Mouse (Mus musculus) limb, embryonic 12.5 days (tissue): ENCODE results near the gene Cplx2. TPM values are rescaled to one million over a fixed set of nuclear protein-coding genes. Genes with fewer than 3 reads are reported as not detected.
A peak's percentile ranks its signal among the peaks of the same experiment; 100 is the strongest.

Source experiments
- ATAC-seq: fragments of 200-750 bp; cut with Nextera tagmentation; 2 replicates; pipeline ENCODE4 v1.8.0; 2017; ENCODE audit warnings: low read depth, moderate TSS enrichment; ENCODE audit not compliant: insufficient number of reproducible peaks, insufficient read depth, low FRiP score, low TSS enrichment
- H3K27ac ChIP-seq: fragments of 300-500 bp; sonication (generic); 2 replicates; pipeline ENCODE4 v1.5.1; 2016; ENCODE audit warnings: mild to moderate bottlenecking, moderate library complexity
- H3K27me3 ChIP-seq: fragments of 300-500 bp; sonication (generic); 2 replicates; pipeline ENCODE4 v1.6.1; 2016; ENCODE audit warnings: mild to moderate bottlenecking, moderate library complexity
- H3K36me3 ChIP-seq: fragments of 300-500 bp; sonication (generic); 2 replicates; pipeline ENCODE4 v1.6.1; 2016; ENCODE audit warnings: mild to moderate bottlenecking, moderate library complexity
- H3K4me1 ChIP-seq: fragments of 300-500 bp; sonication (generic); replicated peaks from 2 replicates; pipeline ENCODE4 v1.6.1; 2016
- H3K4me2 ChIP-seq: fragments of 300-500 bp; sonication (generic); 2 replicates; pipeline ENCODE4 v1.6.1; 2016; ENCODE audit warnings: mild to moderate bottlenecking, moderate library complexity
- H3K4me3 ChIP-seq: fragments of 300-500 bp; sonication (generic); replicated peaks from 2 replicates; pipeline ENCODE4 v1.5.1; 2016; ENCODE audit warnings: mild to moderate bottlenecking
- H3K9ac ChIP-seq: fragments of 300-500 bp; sonication (generic); replicated peaks from 2 replicates; pipeline ENCODE4 v1.6.1; 2016; ENCODE audit warnings: mild to moderate bottlenecking, moderate library complexity
- H3K9me3 ChIP-seq: fragments of 300-500 bp; sonication (generic); 2 replicates; pipeline ENCODE4 v1.6.1; 2016; ENCODE audit warnings: mild to moderate bottlenecking, moderate library complexity
- WGBS: fragments of 180-500 bp; shearing (Covaris S2); methylation state at CpG from one replicate; pipeline ENCODE4 v1.1.7; 2016; 5-methylcytosine and 5-hydroxymethylcytosine counted together
- polyA plus RNA-seq: library from polyadenylated mRNA; unstranded; fragments of >200 nt; fragmentation: Nextera tagmentation; extraction: Ambion mirVana; gene quantifications from 2 replicates; pipeline ENCODE4 v1.2.1, GENCODE M21; 2016

Gene Cplx2
- polyA plus RNA-seq, 1 experiment from 2014 or later, result 3.0 TPM

GRCm38 (mm10) chr13:54384518-54384917 is 13.4 kb downstream of the Cplx2 start:
- Histone ChIP-seq H3K9me3 (no peaks in the 10 kb centered on the region), H3K9ac (no peak overlapping the region), H3K27me3 (peaks cover 15% of the 10 kb centered on the region; the same call in 1 of the 2 replicates), H3K27ac (no peak overlapping the region), H3K4me3 (no peak overlapping the region), H3K4me2 (0 out of 2 replicates have a peak overlapping the region, but pooled peaks have one; percentile 1), H3K4me1 (0 out of 2 replicates have a peak, but pooled peaks cover 4% of the 10 kb centered on the region), H3K36me3 (no peaks in the 10 kb centered on the region)
- no peak for ATAC-seq
- 28% methylated on average over 5 of the region's 5 CpGs for WGBS

DNA sequence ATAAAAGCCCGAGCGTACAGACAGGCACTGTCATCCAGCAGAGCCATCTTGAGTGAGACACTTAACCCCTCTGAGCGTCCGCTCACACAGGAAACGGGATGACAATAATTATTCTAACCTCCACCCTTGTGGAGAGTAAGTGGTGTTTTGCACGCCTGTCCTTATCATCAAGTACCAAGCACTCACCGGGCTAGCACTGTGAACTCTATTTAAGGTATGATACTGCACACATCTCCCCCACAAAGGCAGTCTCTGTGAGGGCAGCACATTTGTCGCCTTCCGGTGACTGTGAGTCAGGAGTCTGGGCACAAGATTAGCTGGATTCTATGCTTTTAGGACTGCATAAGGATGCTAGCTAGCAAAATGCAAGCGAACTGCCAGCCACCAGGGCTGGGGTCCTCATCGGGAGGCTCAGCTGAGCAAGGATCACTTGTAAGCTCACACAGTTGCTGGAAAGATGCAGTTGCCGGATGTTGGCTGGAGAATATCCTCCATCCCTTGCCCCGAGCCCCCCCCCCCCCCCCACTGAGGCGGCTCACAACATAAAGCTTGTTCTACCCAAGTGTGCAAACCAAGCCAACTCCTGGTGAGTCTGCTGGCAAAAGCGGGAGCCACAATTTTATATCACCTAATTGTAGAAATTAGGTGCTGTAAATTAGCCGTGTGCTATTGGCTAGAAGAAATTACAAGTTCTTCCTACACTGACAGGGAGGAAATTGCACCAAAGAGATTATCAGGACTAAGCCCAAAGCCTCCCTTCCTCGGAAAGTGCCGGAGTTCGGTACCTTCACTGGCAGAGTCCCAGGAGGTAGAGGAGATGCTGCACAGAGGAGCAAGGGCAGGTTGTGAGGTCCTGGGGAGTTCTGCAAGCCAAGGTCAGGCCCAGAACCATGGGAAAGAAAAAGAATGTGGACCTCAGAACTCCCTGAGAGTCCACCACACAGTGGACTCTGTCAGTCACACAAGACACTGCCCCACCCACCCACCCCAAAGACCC is 14.2 kb downstream of the Cplx2 start:
- no peak overlapping the region for H3K4me3 ChIP-seq
- H3K27me3 ChIP-seq, result peaks cover 15% of the 10 kb centered on the region; the same call in 1 of the 2 replicates
- H3K9me3 ChIP-seq, result no peaks in the 10 kb centered on the region
- H3K9ac ChIP-seq, result no peak overlapping the region
- no peak for ATAC-seq
- no peaks in the 10 kb centered on the region for H3K36me3 ChIP-seq
- 49% methylated on average over 19 of the region's 19 CpGs for WGBS
- H3K27ac ChIP-seq, result no peak overlapping the region
- H3K4me2 ChIP-seq, result 0 out of 2 replicates have a peak overlapping the region, but pooled peaks have one; percentile 1
- 0 out of 2 replicates have a peak, but pooled peaks cover 4% of the 10 kb centered on the region for H3K4me1 ChIP-seq

DNA sequence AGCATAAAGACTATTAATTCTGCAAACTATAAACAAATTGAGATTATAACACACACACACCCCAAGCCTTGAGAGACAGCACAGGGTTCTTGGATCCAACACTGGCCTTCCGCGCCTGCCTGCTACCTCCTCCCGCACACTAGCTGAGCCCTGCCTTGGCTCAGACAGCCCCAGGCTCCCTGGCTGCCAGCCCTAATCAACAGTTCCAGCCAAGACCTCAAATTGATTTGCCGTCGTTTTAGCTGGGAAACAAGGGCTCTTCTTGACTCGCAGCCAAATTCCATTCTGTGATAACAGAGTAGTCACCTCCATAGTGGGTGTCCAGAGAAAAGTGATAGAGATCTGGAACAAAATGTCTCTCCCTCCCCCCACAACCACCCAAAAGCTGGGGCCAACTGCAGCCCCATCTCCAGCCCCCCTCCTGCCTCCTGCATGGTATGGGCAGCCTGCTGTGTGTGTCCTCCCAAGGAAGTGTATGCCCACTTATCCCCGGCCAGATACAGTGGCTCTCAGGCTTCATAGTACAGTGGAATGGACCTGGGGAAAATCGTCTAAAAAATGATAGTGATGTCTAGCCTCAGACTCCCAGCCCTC is 18.9 kb downstream of the Cplx2 start:
- Histone ChIP-seq H3K9ac (no peak overlapping the region), H3K4me3 (no peak overlapping the region), H3K4me1 (no peaks in the 10 kb centered on the region), H3K36me3 (no peaks in the 10 kb centered on the region), H3K4me2 (no peak overlapping the region), H3K27ac (no peak overlapping the region), H3K9me3 (no peaks in the 10 kb centered on the region), H3K27me3 (0 out of 2 replicates have a peak, but pooled peaks cover 3% of the 10 kb centered on the region)
- WGBS, result 65% methylated on average over 8 of the region's 8 CpGs
- no peak for ATAC-seq

GRCm38 (mm10) chr13:54390565-54391013 is 19.4 kb downstream of the Cplx2 start:
- no peak overlapping the region for H3K27ac ChIP-seq
- no peak overlapping the region for H3K4me3 ChIP-seq
- H3K9ac ChIP-seq, result no peak overlapping the region
- H3K4me1 ChIP-seq, result no peaks in the 10 kb centered on the region
- H3K27me3 ChIP-seq, result no peaks in the 10 kb centered on the region
- H3K36me3 ChIP-seq, result no peaks in the 10 kb centered on the region
- WGBS, result 88% methylated on average over 7 of the region's 7 CpGs
- no peaks in the 10 kb centered on the region for H3K9me3 ChIP-seq
- H3K4me2 ChIP-seq, result no peak overlapping the region
- ATAC-seq, result no peak

GRCm38 (mm10) chr13:54391313-54391712 is 20.2 kb downstream of the Cplx2 start:
- Histone ChIP-seq H3K4me1 (no peaks in the 10 kb centered on the region), H3K36me3 (no peaks in the 10 kb centered on the region), H3K4me2 (no peak overlapping the region), H3K9me3 (no peaks in the 10 kb centered on the region), H3K9ac (no peak overlapping the region), H3K4me3 (no peak overlapping the region), H3K27ac (no peak overlapping the region), H3K27me3 (no peaks in the 10 kb centered on the region)
- no peak for ATAC-seq
- WGBS, result 91% methylated on average over 4 of the region's 4 CpGs

GRCm38 (mm10) chr13:54397069-54397468 is 25.9 kb downstream of the Cplx2 start:
- no peaks in the 10 kb centered on the region for H3K27me3 ChIP-seq
- WGBS, result 70% methylated on average over 4 of the region's 4 CpGs
- no peak overlapping the region for H3K4me3 ChIP-seq
- no peak overlapping the region for H3K9ac ChIP-seq
- no peaks in the 10 kb centered on the region for H3K4me1 ChIP-seq
- H3K27ac ChIP-seq, result no peak overlapping the region
- no peaks in the 10 kb centered on the region for H3K9me3 ChIP-seq
- no peak overlapping the region for H3K4me2 ChIP-seq
- H3K36me3 ChIP-seq, result no peaks in the 10 kb centered on the region
- ATAC-seq, result no peak

DNA sequence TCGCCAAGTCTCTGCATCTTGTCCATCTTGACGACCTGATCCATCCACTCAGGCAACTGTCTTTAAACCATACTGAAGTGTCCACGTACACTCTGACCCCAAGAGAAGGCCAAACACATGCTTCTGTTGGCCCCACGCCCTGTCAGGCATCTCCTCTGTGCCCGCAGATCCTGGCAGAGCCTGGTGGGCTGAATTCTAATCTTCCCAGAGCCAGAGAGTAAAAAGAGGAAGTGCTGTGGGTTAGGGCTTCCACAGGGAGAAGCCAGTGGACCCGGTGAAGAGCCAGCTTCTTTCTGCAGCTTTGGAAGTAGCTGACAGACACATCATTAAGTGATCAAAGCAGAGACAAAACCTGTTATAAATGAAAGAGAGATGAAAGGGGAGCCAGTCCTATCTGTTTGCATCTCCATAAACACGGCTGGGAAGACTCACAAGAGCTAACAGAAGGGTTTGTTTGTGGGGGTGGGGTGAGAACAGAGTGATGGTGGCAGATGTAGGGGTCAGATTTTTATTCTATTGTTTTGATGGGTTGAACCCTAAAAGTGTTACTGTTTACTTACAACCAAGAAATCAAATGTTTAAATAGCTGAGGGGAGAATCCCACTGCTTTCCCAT is 29.5 kb downstream of the Cplx2 start:
- peaks cover 12% of the 10 kb centered on the region for H3K4me1 ChIP-seq
- no peak for ATAC-seq
- H3K27me3 ChIP-seq, result no peaks in the 10 kb centered on the region
- no peak overlapping the region for H3K4me2 ChIP-seq
- no peaks in the 10 kb centered on the region for H3K36me3 ChIP-seq
- WGBS, result 43% methylated on average over 7 of the region's 7 CpGs
- no peak overlapping the region for H3K9ac ChIP-seq
- H3K4me3 ChIP-seq, result no peak overlapping the region
- no peaks in the 10 kb centered on the region for H3K9me3 ChIP-seq
- no peak overlapping the region for H3K27ac ChIP-seq

- WGBS, result 44% methylated on average over 5 of the region's 5 CpGs
- no peaks in the 10 kb centered on the region for H3K27me3 ChIP-seq
- H3K27ac ChIP-seq, result no peak overlapping the region
- H3K36me3 ChIP-seq, result no peaks in the 10 kb centered on the region
- no peaks in the 10 kb centered on the region for H3K9me3 ChIP-seq
- no peak overlapping the region for H3K4me3 ChIP-seq
- H3K4me1 ChIP-seq, result peaks cover 12% of the 10 kb centered on the region
- ATAC-seq, result no peak
- H3K9ac ChIP-seq, result no peak overlapping the region
- H3K4me2 ChIP-seq, result no peak overlapping the region
Observed at GRCm38 (mm10) chr13:54401180-54401569, 30.0 kb downstream of the Cplx2 start.

GRCm38 (mm10) chr13:54402346-54402745 is 31.2 kb downstream of the Cplx2 start:
- Histone ChIP-seq H3K4me3 (no peak overlapping the region), H3K4me1 (peaks cover 12% of the 10 kb centered on the region), H3K9ac (no peak overlapping the region), H3K4me2 (no peak overlapping the region), H3K27me3 (no peaks in the 10 kb centered on the region), H3K36me3 (no peaks in the 10 kb centered on the region), H3K9me3 (no peaks in the 10 kb centered on the region), H3K27ac (no peak overlapping the region)
- WGBS, result 63% methylated on average over 4 of the region's 4 CpGs
- no peak for ATAC-seq

GRCm38 (mm10) chr13:54403224-54404070 is 32.3 kb downstream of the Cplx2 start:
- Histone ChIP-seq H3K4me3 (no peak overlapping the region), H3K9ac (no peak overlapping the region), H3K27me3 (no peaks in the 10 kb centered on the region), H3K4me2 (no peak overlapping the region), H3K4me1 (peaks cover 12% of the 10 kb centered on the region), H3K9me3 (no peaks in the 10 kb centered on the region), H3K27ac (peak overlapping the region; percentile 75), H3K36me3 (no peaks in the 10 kb centered on the region)
- ATAC-seq, result no peak
- 54% methylated on average over 17 of the region's 17 CpGs for WGBS
